Mouse (Mus musculus): Measurements from ENCODE around the gene Samd14. TPM values are rescaled to one million over a fixed set of nuclear protein-coding genes. Genes with fewer than 3 reads are reported as not detected.

The Samd14 gene
- polyA plus RNA-seq, 1 experiment from 2014 or later = 34.7 TPM

DNA sequence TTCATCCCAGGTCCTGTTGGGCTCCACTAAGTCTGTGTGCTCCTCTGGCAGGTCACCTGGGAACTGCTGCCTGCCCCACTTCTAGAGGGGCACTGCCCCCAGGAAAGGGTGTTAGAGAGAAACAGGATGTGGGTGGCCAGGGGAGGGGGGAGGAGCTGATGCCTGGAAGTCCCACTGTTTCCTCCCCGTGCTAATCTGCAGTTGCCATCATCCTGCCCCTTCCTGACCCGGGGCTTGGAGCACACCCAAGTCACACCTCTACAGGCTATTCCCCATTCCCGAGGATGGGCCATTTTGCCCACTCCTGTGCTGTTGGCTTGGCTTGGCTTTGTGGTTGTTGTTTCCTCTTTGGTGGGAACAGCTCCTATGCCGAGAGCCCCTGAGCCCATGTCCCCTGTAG is 9.1 kb upstream of the Samd14 start:
- peak overlapping the region; percentile 15; the same call in 1 of the 2 replicates for H3K9ac ChIP-seq (ENCODE audit: low read depth, low read length)
- no peaks in the 10 kb centered on the region for H3K27me3 ChIP-seq (ENCODE audit: control insufficient read depth, insufficient read depth, low read depth, low read length)
- 10% methylated on average over 4 of the region's 4 CpGs for WGBS (ENCODE audit: insufficient replicate concordance)
- no peak for ATAC-seq (ENCODE audit: low read depth)
- H3K9me3 ChIP-seq (replicated peaks; ENCODE audit: control insufficient read depth, low read length) = no peaks in the 10 kb centered on the region
- peak overlapping the region; percentile 28; the same call in 1 of the 2 replicates for H3K4me2 ChIP-seq (ENCODE audit: low read depth, low read length)
- peak overlapping the region; percentile 32 for H3K27ac ChIP-seq (ENCODE audit: low read length)
- peaks cover 71% of the 10 kb centered on the region for H3K4me1 ChIP-seq (ENCODE audit: control insufficient read depth, low read depth, low read length)
- H3K36me3 ChIP-seq (ENCODE audit: control insufficient read depth, insufficient read depth) = peaks cover 38% of the 10 kb centered on the region
- H3K4me3 ChIP-seq (ENCODE audit: low read depth, low read length) = no peak overlapping the region

DNA sequence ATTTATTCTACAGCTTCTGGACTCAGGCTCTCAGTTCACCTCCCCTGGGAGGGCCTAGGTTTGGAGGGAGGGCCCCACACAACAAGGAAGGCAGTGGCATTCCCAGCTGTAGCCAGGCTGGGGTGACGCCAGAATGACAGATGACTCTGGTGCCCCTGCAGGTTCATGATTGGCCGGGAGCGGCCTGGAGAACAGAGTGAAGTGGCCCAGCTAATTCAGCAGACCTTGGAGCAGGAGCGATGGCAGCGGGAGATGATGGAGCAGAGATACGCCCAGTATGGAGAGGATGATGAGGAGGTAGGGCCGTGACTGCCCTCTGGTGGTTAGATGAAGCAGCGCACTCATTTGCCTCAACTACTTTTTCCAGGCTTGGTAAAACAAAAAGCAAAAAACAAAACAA is 8.6 kb upstream of the Samd14 start:
- peak; percentile 19; the same call in 1 of the 2 replicates for ATAC-seq (ENCODE audit: low read depth)
- peaks cover 70% of the 10 kb centered on the region for H3K4me1 ChIP-seq (ENCODE audit: control insufficient read depth, low read depth, low read length)
- H3K4me2 ChIP-seq (ENCODE audit: low read depth, low read length) = peak overlapping the region; percentile 28; the same call in 1 of the 2 replicates
- peaks cover 38% of the 10 kb centered on the region for H3K36me3 ChIP-seq (ENCODE audit: control insufficient read depth, insufficient read depth)
- no peaks in the 10 kb centered on the region for H3K27me3 ChIP-seq (ENCODE audit: control insufficient read depth, insufficient read depth, low read depth, low read length)
- no peaks in the 10 kb centered on the region for H3K9me3 ChIP-seq (replicated peaks; ENCODE audit: control insufficient read depth, low read length)
- WGBS (ENCODE audit: insufficient replicate concordance) = 4% methylated on average over 8 of the region's 8 CpGs
- peak overlapping the region; percentile 15; the same call in 1 of the 2 replicates for H3K9ac ChIP-seq (ENCODE audit: low read depth, low read length)
- peak overlapping the region; percentile 32 for H3K27ac ChIP-seq (ENCODE audit: low read length)
- no peak overlapping the region for H3K4me3 ChIP-seq (ENCODE audit: low read depth, low read length)

- no peaks in the 10 kb centered on the region for H3K9me3 ChIP-seq (replicated peaks; ENCODE audit: control insufficient read depth, low read length)
- no peak overlapping the region for H3K9ac ChIP-seq (ENCODE audit: low read depth, low read length)
- 83% methylated on average over 21 of the region's 21 CpGs for WGBS (ENCODE audit: insufficient replicate concordance)
- H3K36me3 ChIP-seq (ENCODE audit: control insufficient read depth, insufficient read depth) = peaks cover 38% of the 10 kb centered on the region
- no peaks in the 10 kb centered on the region for H3K27me3 ChIP-seq (ENCODE audit: control insufficient read depth, insufficient read depth, low read depth, low read length)
- no peak overlapping the region for H3K4me2 ChIP-seq (ENCODE audit: low read depth, low read length)
- H3K4me3 ChIP-seq (ENCODE audit: low read depth, low read length) = no peak overlapping the region
- peak overlapping the region; percentile 18; the same call in 1 of the 2 replicates for H3K27ac ChIP-seq (ENCODE audit: low read length)
- H3K4me1 ChIP-seq (ENCODE audit: control insufficient read depth, low read depth, low read length) = peaks cover 70% of the 10 kb centered on the region
- no peak for ATAC-seq (ENCODE audit: low read depth)
Observed at GRCm38 (mm10) chr11:95001584-95002347, 7.9 kb upstream of the Samd14 start.

GRCm38 (mm10) chr11:95002705-95003104 is 7.0 kb upstream of the Samd14 start:
- peaks cover 70% of the 10 kb centered on the region for H3K4me1 ChIP-seq (ENCODE audit: control insufficient read depth, low read depth, low read length)
- H3K27me3 ChIP-seq (ENCODE audit: control insufficient read depth, insufficient read depth, low read depth, low read length) = no peaks in the 10 kb centered on the region
- H3K4me2 ChIP-seq (ENCODE audit: low read depth, low read length) = no peak overlapping the region
- no peaks in the 10 kb centered on the region for H3K9me3 ChIP-seq (replicated peaks; ENCODE audit: control insufficient read depth, low read length)
- ATAC-seq (ENCODE audit: low read depth) = no peak
- H3K27ac ChIP-seq (ENCODE audit: low read length) = no peak overlapping the region
- peaks cover 38% of the 10 kb centered on the region for H3K36me3 ChIP-seq (ENCODE audit: control insufficient read depth, insufficient read depth)
- no peak overlapping the region for H3K9ac ChIP-seq (ENCODE audit: low read depth, low read length)
- H3K4me3 ChIP-seq (ENCODE audit: low read depth, low read length) = no peak overlapping the region
- WGBS (ENCODE audit: insufficient replicate concordance) = 90% methylated on average over 8 of the region's 8 CpGs

DNA sequence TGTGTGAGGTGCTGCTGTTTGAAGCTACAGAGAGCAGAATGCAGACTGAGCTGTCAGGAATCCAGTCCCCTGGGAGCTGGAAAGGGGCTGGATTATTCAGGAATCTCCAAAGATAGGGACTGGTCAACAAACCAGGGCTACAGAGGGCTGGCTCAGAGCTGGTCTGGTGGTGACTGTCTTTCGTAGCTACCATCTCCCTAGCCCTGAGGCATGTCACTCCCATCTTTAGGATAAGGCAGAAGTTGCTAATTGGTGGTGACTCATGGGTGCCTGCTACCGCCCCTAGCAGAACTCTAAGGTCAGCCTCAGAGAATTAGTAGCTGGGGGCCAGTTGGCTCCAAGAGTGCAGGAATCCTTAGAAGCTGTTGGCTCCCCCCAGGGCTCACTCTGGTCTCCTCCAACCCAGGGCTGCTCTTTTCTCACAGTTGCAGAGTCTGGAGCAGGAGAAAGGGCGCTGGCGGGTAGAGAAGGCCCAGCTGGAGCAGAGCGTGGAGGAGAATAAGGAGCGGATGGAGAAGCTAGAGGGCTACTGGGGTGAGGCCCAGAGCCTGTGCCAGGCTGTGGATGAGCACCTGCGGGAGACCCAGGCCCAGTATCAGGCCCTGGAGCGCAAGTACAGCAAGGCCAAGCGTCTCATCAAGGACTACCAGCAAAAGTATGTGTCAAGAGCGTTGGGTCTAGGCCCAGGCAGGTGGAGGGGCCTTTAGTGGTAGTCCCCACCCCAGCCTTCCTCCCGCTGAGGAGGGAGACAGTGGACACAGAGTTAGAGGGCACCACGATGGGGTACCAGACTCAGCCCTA is 5.3 kb upstream of the Samd14 start:
- no peak overlapping the region for H3K9ac ChIP-seq (ENCODE audit: low read depth, low read length)
- peaks cover 70% of the 10 kb centered on the region for H3K4me1 ChIP-seq (ENCODE audit: control insufficient read depth, low read depth, low read length)
- no peaks in the 10 kb centered on the region for H3K27me3 ChIP-seq (ENCODE audit: control insufficient read depth, insufficient read depth, low read depth, low read length)
- H3K4me2 ChIP-seq (ENCODE audit: low read depth, low read length) = no peak overlapping the region
- WGBS (ENCODE audit: insufficient replicate concordance) = 75% methylated on average over 12 of the region's 12 CpGs
- peaks cover 36% of the 10 kb centered on the region for H3K36me3 ChIP-seq (ENCODE audit: control insufficient read depth, insufficient read depth)
- H3K4me3 ChIP-seq (ENCODE audit: low read depth, low read length) = no peak overlapping the region
- H3K9me3 ChIP-seq (replicated peaks; ENCODE audit: control insufficient read depth, low read length) = no peaks in the 10 kb centered on the region
- ATAC-seq (ENCODE audit: low read depth) = no peak
- 0 out of 2 replicates have a peak overlapping the region, but pooled peaks have one; percentile 48 for H3K27ac ChIP-seq (ENCODE audit: low read length)

GRCm38 (mm10) chr11:95004937-95005198 is 4.8 kb upstream of the Samd14 start:
- H3K4me1 ChIP-seq (ENCODE audit: control insufficient read depth, low read depth, low read length) = peaks cover 66% of the 10 kb centered on the region
- H3K9me3 ChIP-seq (replicated peaks; ENCODE audit: control insufficient read depth, low read length) = no peaks in the 10 kb centered on the region
- H3K4me2 ChIP-seq (ENCODE audit: low read depth, low read length) = no peak overlapping the region
- H3K27me3 ChIP-seq (ENCODE audit: control insufficient read depth, insufficient read depth, low read depth, low read length) = no peaks in the 10 kb centered on the region
- 73% methylated on average over 6 of the region's 6 CpGs for WGBS (ENCODE audit: insufficient replicate concordance)
- no peak for ATAC-seq (ENCODE audit: low read depth)
- no peak overlapping the region for H3K27ac ChIP-seq (ENCODE audit: low read length)
- no peak overlapping the region for H3K4me3 ChIP-seq (ENCODE audit: low read depth, low read length)
- H3K36me3 ChIP-seq (ENCODE audit: control insufficient read depth, insufficient read depth) = peaks cover 31% of the 10 kb centered on the region
- H3K9ac ChIP-seq (ENCODE audit: low read depth, low read length) = no peak overlapping the region

- H3K4me3 ChIP-seq (ENCODE audit: low read depth, low read length) = peak overlapping the region; percentile 56
Observed at GRCm38 (mm10) chr11:95006038-95006437, 3.6 kb upstream of the Samd14 start.

GRCm38 (mm10) chr11:95006525-95007219 is 3.0 kb upstream of the Samd14 start:
- peak; percentile 50 for ATAC-seq (ENCODE audit: low read depth)
- peaks cover 25% of the 10 kb centered on the region for H3K36me3 ChIP-seq (ENCODE audit: control insufficient read depth, insufficient read depth)
- H3K9me3 ChIP-seq (replicated peaks; ENCODE audit: control insufficient read depth, low read length) = no peaks in the 10 kb centered on the region
- peak overlapping the region; percentile 50 for H3K9ac ChIP-seq (ENCODE audit: low read depth, low read length)
- H3K4me2 ChIP-seq (ENCODE audit: low read depth, low read length) = peak overlapping the region; percentile 78
- peak overlapping the region; percentile 72 for H3K27ac ChIP-seq (ENCODE audit: low read length)
- H3K4me3 ChIP-seq (ENCODE audit: low read depth, low read length) = peak overlapping the region; percentile 56
- H3K4me1 ChIP-seq (ENCODE audit: control insufficient read depth, low read depth, low read length) = peaks cover 49% of the 10 kb centered on the region
- no peaks in the 10 kb centered on the region for H3K27me3 ChIP-seq (ENCODE audit: control insufficient read depth, insufficient read depth, low read depth, low read length)
- under 1% methylated on average over 27 of the region's 27 CpGs for WGBS (ENCODE audit: insufficient replicate concordance)

More at GRCm38 (mm10) chr11:95006038-95006437, 3.6 kb upstream of the Samd14 start:
- Histone ChIP-seq H3K27me3 (ENCODE audit: control insufficient read depth, insufficient read depth, low read depth, low read length) (no peaks in the 10 kb centered on the region), H3K9ac (ENCODE audit: low read depth, low read length) (peak overlapping the region; percentile 50; the same call in 1 of the 2 replicates), H3K4me1 (ENCODE audit: control insufficient read depth, low read depth, low read length) (peaks cover 54% of the 10 kb centered on the region), H3K27ac (ENCODE audit: low read length) (peak overlapping the region; percentile 72), H3K9me3 (replicated peaks; ENCODE audit: control insufficient read depth, low read length) (no peaks in the 10 kb centered on the region), H3K4me2 (ENCODE audit: low read depth, low read length) (peak overlapping the region; percentile 78), H3K36me3 (ENCODE audit: control insufficient read depth, insufficient read depth) (peaks cover 29% of the 10 kb centered on the region)
- no peak for ATAC-seq (ENCODE audit: low read depth)
- 39% methylated on average over 4 of the region's 4 CpGs for WGBS (ENCODE audit: insufficient replicate concordance)

Measured in liver, embryonic 16.5 days (tissue).